Mouse (Mus musculus) gastrocnemius, adult 2 months (tissue): ENCODE measurements around the gene Nek1. TPM values are rescaled to one million over a fixed set of nuclear protein-coding genes. Genes with fewer than 3 reads are reported as not detected.

Source experiments
- DNase-seq: peaks from one replicate; pipeline ENCODE4 v3.0.0; 2022
- H3K27ac ChIP-seq: fragments of 200-600 bp; 2 replicates; pipeline ENCODE4 v1.8.1; 2022; ENCODE audit warnings: mild to moderate bottlenecking
- H3K4me3 ChIP-seq: fragments of 200-600 bp; 2 replicates; pipeline ENCODE4 v1.8.1; 2022; ENCODE audit warnings: mild to moderate bottlenecking, moderate library complexity
- CTCF ChIP-seq: fragments of 200-600 bp; IDR thresholded peaks from 2 replicates; pipeline ENCODE4 v1.8.1; 2022; ENCODE audit warnings: antibody characterized with exemption, mild to moderate bottlenecking, moderate library complexity
- intact Hi-C: fragments of 180-260 bp; cut with DNase I; formaldehyde crosslinking; loops from one replicate; pipeline ENCODE4 v1.15.1; 2025
- long read RNA-seq, 2 experiments: library from polyadenylated mRNA; stranded (forward); transcript quantifications; one replicate each; pipeline ENCODE4 v2.0.0; 2021
- total RNA-seq, 2 experiments: library from RNA; stranded (reverse); gene quantifications; 2 replicates each; pipeline ENCODE4 v1.2.3; 2021

Gene Nek1
- 1 to 10 TPM; 3.8 to 4.7 TPM for total RNA-seq
- long read RNA-seq, experiment 1, full-length matches to known transcripts = 4 of 6 reads
- long read RNA-seq, experiment 1, partial matches to known transcripts = 2 of 6 reads
- long read RNA-seq, experiment 1, other reads (novel, unspliced or antisense) = 0 of 6 reads
- long read RNA-seq, experiment 2, partial matches to known transcripts = 0 of 2 reads
- long read RNA-seq, experiment 2, other reads (novel, unspliced or antisense) = 2 of 2 reads

- peak within 1 kb of the TSS; percentile 93 for H3K27ac ChIP-seq
- peak; percentile 99 for DNase-seq
- intact Hi-C loops = loop anchor here (1.0 kb wide), 1 partner anchor 494 kb away; the partner anchor contains the start of gene Cbr4
- peak within 1 kb of the TSS; percentile 92 for H3K4me3 ChIP-seq
- no peak for TF ChIP-seq CTCF
Observed at GRCm38 (mm10) chr8:60992910-60993638, at the start of gene Nek1. Gene Nek1, plus strand, starts transcription at chr8:60993195.

GRCm38 (mm10) chr8:60947503-60947902 lies 45.5 kb upstream of the Nek1 start:
- no peak for TF ChIP-seq CTCF
- Histone ChIP-seq H3K27ac (no peak overlapping the region), H3K4me3 (no peak overlapping the region)
- DNase-seq = no peak
- intact Hi-C loops = no loop called here

GRCm38 (mm10) chr8:60949859-60950258 lies 43.1 kb upstream of the Nek1 start:
- intact Hi-C loops = no loop called here
- no peak overlapping the region for H3K4me3 ChIP-seq
- H3K27ac ChIP-seq = peak overlapping the region; percentile 21; the same call in 1 of the 2 replicates
- TF ChIP-seq CTCF = no peak
- DNase-seq = no peak

- intact Hi-C loops = no loop called here
- TF ChIP-seq CTCF = no peak
- Histone ChIP-seq H3K27ac (peak overlapping the region; percentile 24; the same call in 1 of the 2 replicates), H3K4me3 (no peak overlapping the region)
- no peak for DNase-seq
Observed at GRCm38 (mm10) chr8:60951271-60951670, 41.7 kb upstream of the Nek1 start.

- no peak overlapping the region for H3K4me3 ChIP-seq
- H3K27ac ChIP-seq = 0 out of 2 replicates have a peak overlapping the region, but pooled peaks have one; percentile 93
- intact Hi-C loops = no loop called here
- no peak for DNase-seq
- TF ChIP-seq CTCF = no peak
Observed at GRCm38 (mm10) chr8:60951757-60952156, 41.2 kb upstream of the Nek1 start.

- no peak for TF ChIP-seq CTCF
- DNase-seq = no peak
- Histone ChIP-seq H3K4me3 (no peak overlapping the region), H3K27ac (peak overlapping the region; percentile 93; the same call in 1 of the 2 replicates)
- intact Hi-C loops = no loop called here
Observed at GRCm38 (mm10) chr8:60952803-60953202, 40.2 kb upstream of the Nek1 start.

- Histone ChIP-seq H3K4me3 (peak overlapping the region; percentile 78), H3K27ac (peak overlapping the region; percentile 93)
- intact Hi-C loops = no loop called here
- no peak for TF ChIP-seq CTCF
- peak; percentile 68 for DNase-seq
Observed at GRCm38 (mm10) chr8:60954281-60955014, 38.5 kb upstream of the Nek1 start.

- intact Hi-C loops = no loop called here
- TF ChIP-seq CTCF = no peak
- peak overlapping the region; percentile 93; the same call in 1 of the 2 replicates for H3K27ac ChIP-seq
Observed at GRCm38 (mm10) chr8:60956847-60957246, 36.1 kb upstream of the Nek1 start.

GRCm38 (mm10) chr8:60962763-60963162 lies 30.2 kb upstream of the Nek1 start:
- H3K27ac ChIP-seq = peak overlapping the region; percentile 86
- H3K4me3 ChIP-seq = peak overlapping the region; percentile 30
- intact Hi-C loops = no loop called here
- TF ChIP-seq CTCF = no peak
- DNase-seq = no peak

More at GRCm38 (mm10) chr8:60956847-60957246, 36.1 kb upstream of the Nek1 start:
- H3K4me3 ChIP-seq = no peak overlapping the region
- DNase-seq = no peak

GRCm38 (mm10) chr8:60963931-60964330 lies 29.1 kb upstream of the Nek1 start:
- no peak for TF ChIP-seq CTCF
- Histone ChIP-seq H3K27ac (peak overlapping the region; percentile 86), H3K4me3 (peak overlapping the region; percentile 51)
- intact Hi-C loops = no loop called here
- DNase-seq = no peak

GRCm38 (mm10) chr8:60964518-60964917 lies 28.5 kb upstream of the Nek1 start:
- no peak for TF ChIP-seq CTCF
- Histone ChIP-seq H3K4me3 (peak overlapping the region; percentile 51), H3K27ac (peak overlapping the region; percentile 86)
- no peak for DNase-seq
- intact Hi-C loops = no loop called here

- Histone ChIP-seq H3K4me3 (peak overlapping the region; percentile 51), H3K27ac (peak overlapping the region; percentile 86)
- no peak for TF ChIP-seq CTCF
- DNase-seq = no peak
- intact Hi-C loops = no loop called here
Observed at GRCm38 (mm10) chr8:60965306-60965705, 27.7 kb upstream of the Nek1 start.

- no peak for DNase-seq
- peak overlapping the region; percentile 86 for H3K27ac ChIP-seq
- no peak overlapping the region for H3K4me3 ChIP-seq
- TF ChIP-seq CTCF = no peak
- intact Hi-C loops = no loop called here
Observed at GRCm38 (mm10) chr8:60965741-60966140, 27.3 kb upstream of the Nek1 start.
